Mouse (Mus musculus) stomach, embryonic 15.5 days (tissue): ENCODE measurements at regions not wholly inside any gene's neighbourhood (a gene's known extent, or its start where the extent isn't known, plus 50 kb on each side); places are given as distances from the start of the nearest gene placed in this dataset.
A peak's percentile ranks its signal among the peaks of the same experiment; 100 is the strongest.
"Not testable (repeated sequence)": the region's sequence is repeated elsewhere in the genome, so short reads cannot be mapped to it uniquely, and the experiment has no call there.

ENCODE experiments used
- ATAC-seq: fragments of 200-750 bp; cut with Nextera tagmentation; 2 replicates; pipeline ENCODE4 v1.8.0; 2017; ENCODE audit warnings: low read depth, moderate number of reproducible peaks, moderate TSS enrichment; ENCODE audit not compliant: insufficient read depth, low FRiP score
- H3K27ac ChIP-seq: fragments of 300-500 bp; sonication (generic); 2 replicates; pipeline ENCODE4 v1.5.1; 2015; ENCODE audit warnings: mild to moderate bottlenecking, inconsistent platforms
- H3K27me3 ChIP-seq: fragments of 300-500 bp; sonication (generic); replicated peaks from 2 replicates; pipeline ENCODE4 v1.6.1; 2015; ENCODE audit warnings: inconsistent platforms
- H3K36me3 ChIP-seq: fragments of 300-500 bp; sonication (generic); 2 replicates; pipeline ENCODE4 v1.6.1; 2015; ENCODE audit warnings: inconsistent platforms
- H3K4me1 ChIP-seq: fragments of 300-500 bp; sonication (generic); 2 replicates; pipeline ENCODE4 v1.6.1; 2015; ENCODE audit warnings: inconsistent platforms
- H3K4me2 ChIP-seq: fragments of 300-500 bp; sonication (generic); 2 replicates; pipeline ENCODE4 v1.6.1; 2015; ENCODE audit warnings: mild to moderate bottlenecking, inconsistent platforms
- H3K4me3 ChIP-seq: fragments of 300-500 bp; sonication (generic); replicated peaks from 2 replicates; pipeline ENCODE4 v1.5.1; 2015; ENCODE audit warnings: inconsistent platforms
- H3K9ac ChIP-seq: fragments of 300-500 bp; sonication (generic); 2 replicates; pipeline ENCODE4 v1.6.1; 2015; ENCODE audit warnings: inconsistent platforms
- H3K9me3 ChIP-seq: fragments of 300-500 bp; sonication (generic); 2 replicates; pipeline ENCODE4 v1.6.1; 2016; ENCODE audit warnings: inconsistent platforms
- WGBS: fragments of 180-500 bp; shearing (Covaris S2); methylation state at CpG from one replicate; pipeline ENCODE4 v1.1.7; 2015; 5-methylcytosine and 5-hydroxymethylcytosine counted together

DNA sequence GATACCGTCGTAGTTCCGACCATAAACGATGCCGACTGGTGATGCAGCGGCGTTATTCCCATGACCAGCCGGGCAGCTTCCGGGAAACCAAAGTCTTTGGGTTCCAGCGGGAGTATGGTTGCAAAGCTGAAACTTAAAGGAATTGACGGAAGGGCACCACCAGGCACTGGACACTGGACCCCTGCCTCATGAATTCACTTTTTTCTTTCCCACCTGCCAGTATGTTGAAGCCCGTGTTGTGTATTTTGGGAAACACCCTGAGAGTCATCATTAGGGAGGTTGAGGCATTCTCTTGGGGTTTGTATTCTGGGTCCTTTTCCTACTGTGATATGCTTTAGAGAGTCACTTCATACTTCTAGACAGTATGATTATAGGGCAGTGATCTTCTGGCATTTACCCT, 197.9 kb downstream of the Samd9l start:
- not testable (repeated sequence) for H3K27me3 ChIP-seq, ATAC-seq, H3K36me3 ChIP-seq, H3K4me3 ChIP-seq, H3K9me3 ChIP-seq, H3K4me1 ChIP-seq, H3K9ac ChIP-seq, H3K27ac ChIP-seq, H3K4me2 ChIP-seq
- 43% methylated on average over 12 of the region's 12 CpGs for WGBS

DNA sequence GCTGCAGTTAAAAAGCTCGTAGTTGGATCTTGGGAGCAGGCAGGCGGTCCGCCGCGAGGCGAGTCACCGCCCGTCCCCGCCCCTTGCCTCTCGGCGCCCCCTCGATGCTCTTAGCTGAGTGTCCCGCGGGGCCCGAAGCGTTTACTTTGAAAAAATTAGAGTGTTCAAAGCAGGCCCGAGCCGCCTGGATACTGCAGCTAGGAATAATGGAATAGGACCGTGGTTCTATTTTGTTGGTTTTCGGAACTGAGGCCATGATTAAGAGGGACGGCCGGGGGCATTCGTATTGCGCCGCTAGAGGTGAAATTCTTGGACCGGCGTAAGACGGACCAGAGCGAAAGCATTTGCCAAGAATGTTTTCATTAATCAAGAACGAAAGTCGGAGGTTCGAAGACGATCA, 198.3 kb downstream of the Samd9l start:
- H3K36me3 ChIP-seq: no peaks in the 10 kb centered on the region
- no peak for ATAC-seq
- H3K4me3 ChIP-seq: no peak overlapping the region
- no peak overlapping the region for H3K4me2 ChIP-seq
- 61% methylated on average over 33 of the region's 33 CpGs for WGBS
- no peaks in the 10 kb centered on the region for H3K27me3 ChIP-seq
- no peak overlapping the region for H3K9ac ChIP-seq
- H3K9me3 ChIP-seq: no peaks in the 10 kb centered on the region
- no peak overlapping the region for H3K27ac ChIP-seq
- no peaks in the 10 kb centered on the region for H3K4me1 ChIP-seq

DNA sequence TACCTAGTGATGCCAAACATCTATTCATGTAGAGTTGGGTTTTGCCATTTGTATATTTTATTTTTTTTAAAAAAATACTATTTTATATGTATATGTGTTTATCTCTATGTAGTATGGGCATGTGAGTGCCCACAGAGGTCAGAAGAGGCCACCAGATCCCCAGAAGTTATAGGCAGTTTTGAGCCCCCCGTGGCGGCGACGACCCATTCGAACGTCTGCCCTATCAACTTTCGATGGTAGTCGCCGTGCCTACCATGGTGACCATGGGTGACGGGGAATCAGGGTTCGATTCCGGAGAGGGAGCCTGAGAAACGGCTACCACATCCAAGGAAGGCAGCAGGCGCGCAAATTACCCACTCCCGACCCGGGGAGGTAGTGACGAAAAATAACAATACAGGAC, 198.8 kb downstream of the Samd9l start:
- not testable (repeated sequence) for H3K27ac ChIP-seq, H3K36me3 ChIP-seq, H3K4me2 ChIP-seq, H3K4me3 ChIP-seq, H3K9me3 ChIP-seq, H3K9ac ChIP-seq, ATAC-seq, H3K4me1 ChIP-seq, H3K27me3 ChIP-seq
- 81% methylated on average over 18 of the region's 18 CpGs for WGBS

DNA sequence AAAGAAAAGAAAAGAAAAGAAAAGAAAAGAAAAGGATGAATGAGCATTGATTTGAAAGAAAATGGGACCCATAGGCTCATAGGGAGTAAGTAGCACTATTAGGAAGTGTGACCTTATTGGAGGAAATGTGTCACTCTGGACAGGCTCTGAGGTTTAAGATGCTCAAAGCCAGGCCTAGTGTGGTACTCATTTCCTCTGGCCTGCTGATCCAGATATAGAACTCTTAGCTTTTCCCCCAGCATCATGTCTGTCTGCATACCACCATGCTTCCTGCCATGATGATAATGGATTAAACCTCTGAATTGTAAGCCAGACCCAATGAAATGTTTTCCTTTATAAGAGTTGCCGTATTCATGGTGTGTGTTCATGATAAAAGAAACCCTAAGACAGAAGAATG, 206.9 kb downstream of the Samd9l start:
- H3K4me3 ChIP-seq, H3K9ac ChIP-seq, H3K4me1 ChIP-seq, ATAC-seq, H3K36me3 ChIP-seq, H3K27me3 ChIP-seq, H3K27ac ChIP-seq, H3K4me2 ChIP-seq, H3K9me3 ChIP-seq: not testable (repeated sequence)
- WGBS: 70% methylated on average over 1 of the region's 1 CpGs

DNA sequence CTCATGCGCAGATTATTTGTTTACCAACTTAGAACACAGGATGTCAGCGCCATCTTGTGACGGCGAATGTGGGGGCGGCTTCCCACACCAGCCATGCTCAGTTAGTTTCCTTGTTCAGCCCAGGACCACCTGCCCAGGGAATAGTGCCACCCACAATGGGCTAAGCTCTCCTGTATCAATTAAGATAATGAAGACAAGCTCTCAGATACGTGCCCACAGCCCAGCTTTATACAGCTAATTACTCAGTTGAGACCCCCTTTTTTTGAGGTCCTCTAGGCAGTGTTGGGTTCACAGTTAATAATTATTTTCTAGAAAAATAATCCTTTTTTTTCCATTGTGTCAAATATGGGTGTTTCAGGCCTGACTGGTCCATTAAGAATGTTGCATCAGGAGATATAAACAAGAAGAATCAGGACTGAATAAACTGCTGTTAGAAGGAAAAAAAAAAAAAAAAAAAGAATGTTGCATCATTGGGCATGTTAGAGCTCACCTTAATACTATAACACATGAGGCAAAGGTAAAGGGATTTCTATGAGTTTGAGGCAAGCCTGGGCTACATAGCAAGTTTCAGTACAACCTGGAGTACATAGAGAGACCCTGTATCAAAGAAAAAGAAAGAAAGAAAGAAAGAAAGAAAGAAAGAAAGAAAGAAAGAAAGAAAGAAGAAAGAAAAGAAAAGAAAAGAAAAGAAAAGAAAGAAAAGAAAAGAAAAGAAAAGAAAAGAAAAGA, 207.5 kb downstream of the Samd9l start:
- H3K4me3 ChIP-seq, H3K27me3 ChIP-seq, H3K36me3 ChIP-seq, H3K4me1 ChIP-seq, H3K27ac ChIP-seq, H3K9me3 ChIP-seq, H3K4me2 ChIP-seq, H3K9ac ChIP-seq: not testable (repeated sequence)
- 89% methylated on average over 6 of the region's 6 CpGs for WGBS
- peak; percentile 58; the same call in 1 of the 2 replicates for ATAC-seq

DNA sequence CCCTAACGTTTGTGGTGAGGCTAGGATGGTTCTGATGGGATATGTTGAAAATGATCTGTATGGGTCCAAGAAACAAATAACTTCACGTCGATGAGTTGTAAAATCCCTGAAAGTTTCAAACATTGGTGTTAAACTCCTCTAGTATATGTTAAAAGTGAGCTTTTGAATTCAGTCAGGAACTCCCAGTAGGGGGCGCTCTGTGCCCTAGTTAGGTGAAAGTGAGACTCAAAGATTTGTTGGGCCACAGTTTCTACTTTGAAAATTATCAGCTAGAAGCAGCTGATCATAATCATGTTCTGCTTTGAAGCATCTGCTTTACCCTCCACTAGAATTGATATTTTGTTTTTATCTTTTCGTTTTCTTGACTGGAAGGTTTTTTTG, 215.6 kb downstream of the Samd9l start:
- H3K27me3 ChIP-seq: 0 out of 2 replicates have a peak, but pooled peaks cover 4% of the 10 kb centered on the region
- no peaks in the 10 kb centered on the region for H3K36me3 ChIP-seq
- no peaks in the 10 kb centered on the region for H3K9me3 ChIP-seq
- WGBS: 38% methylated on average over 5 of the region's 5 CpGs
- H3K4me2 ChIP-seq: no peak overlapping the region
- no peak overlapping the region for H3K9ac ChIP-seq
- no peak overlapping the region for H3K4me3 ChIP-seq
- H3K4me1 ChIP-seq: no peaks in the 10 kb centered on the region
- no peak for ATAC-seq
- no peak overlapping the region for H3K27ac ChIP-seq

DNA sequence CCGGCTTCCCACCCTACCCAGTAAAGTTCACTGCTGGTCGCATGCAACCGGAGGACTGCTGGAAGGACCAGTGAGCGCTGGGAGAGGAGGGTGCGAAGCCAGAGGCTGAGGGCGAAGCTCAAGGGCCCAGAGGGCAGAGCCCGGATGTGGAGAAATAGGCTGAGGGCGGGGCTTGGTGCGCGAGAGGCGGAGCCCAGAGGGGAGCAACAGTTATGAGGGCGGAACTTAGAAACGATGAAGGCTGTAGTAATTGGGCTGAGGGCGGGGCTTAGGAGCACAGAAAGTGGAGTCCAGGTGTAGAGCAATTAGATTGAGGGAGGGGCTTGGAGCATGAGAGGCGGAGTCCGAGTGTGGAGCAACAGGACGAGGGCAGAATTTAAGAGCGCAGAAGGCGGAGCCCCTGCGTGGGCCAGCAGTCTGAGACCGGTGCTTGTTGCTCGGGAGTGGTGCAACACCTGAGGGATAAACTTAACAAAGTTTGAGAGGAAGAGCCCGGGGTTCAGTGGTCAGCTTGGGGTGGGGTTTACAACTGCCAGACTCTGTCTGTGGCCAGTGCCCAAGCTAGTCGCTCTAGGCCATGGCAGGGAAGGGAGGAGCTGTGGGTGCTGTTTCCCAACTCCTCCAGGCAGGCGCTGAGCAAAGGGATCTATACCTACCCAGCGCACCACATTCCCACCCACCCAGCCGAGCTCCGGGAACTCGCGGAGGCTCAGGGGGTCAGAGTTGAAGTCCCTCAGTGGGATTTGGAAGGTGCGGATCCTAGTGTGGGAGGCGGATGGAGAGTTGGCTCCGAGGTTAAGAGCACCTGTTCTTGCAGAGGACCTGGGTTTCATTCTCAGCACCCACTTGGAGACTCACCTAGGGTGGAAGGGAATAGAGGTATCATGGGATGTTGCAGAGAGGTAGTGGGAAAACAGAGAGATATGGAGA, 216.2 kb downstream of the Samd9l start:
- Histone ChIP-seq H3K4me2 (peak overlapping the region; percentile 37), H3K27me3 (0 out of 2 replicates have a peak, but pooled peaks cover 4% of the 10 kb centered on the region), H3K9me3 (no peaks in the 10 kb centered on the region), H3K27ac (no peak overlapping the region), H3K9ac (no peak overlapping the region), H3K4me1 (no peaks in the 10 kb centered on the region), H3K36me3 (no peaks in the 10 kb centered on the region), H3K4me3 (peak overlapping the region; percentile 16)
- ATAC-seq: peak; percentile 88
- 41% methylated on average over 33 of the region's 33 CpGs for WGBS

DNA sequence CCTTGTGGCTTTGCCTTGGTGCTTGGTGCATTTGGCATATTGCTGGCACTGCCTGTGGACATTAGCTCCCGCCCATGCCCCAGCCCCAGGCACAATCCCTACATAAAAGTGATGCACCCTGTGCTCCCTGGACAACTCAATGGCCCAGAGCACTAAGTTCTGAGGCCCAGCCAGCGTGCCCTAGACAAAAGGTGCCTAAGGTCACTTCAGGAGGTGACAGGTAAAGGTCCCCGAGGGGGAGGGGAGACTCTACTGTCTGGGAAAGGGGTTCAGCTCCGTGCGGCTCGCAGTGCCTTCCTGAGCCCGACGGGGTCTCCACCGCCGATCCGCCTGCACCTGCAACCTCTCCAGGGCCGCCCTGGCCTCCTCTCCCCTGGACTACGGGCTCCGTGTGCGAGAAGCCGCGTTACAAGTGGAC, 216.9 kb downstream of the Samd9l start:
- H3K9ac ChIP-seq, H3K4me1 ChIP-seq, H3K9me3 ChIP-seq, H3K36me3 ChIP-seq, H3K27me3 ChIP-seq, H3K27ac ChIP-seq: not testable (repeated sequence)
- peak overlapping the region; percentile 16 for H3K4me3 ChIP-seq
- H3K4me2 ChIP-seq: peak overlapping the region; percentile 37
- peak; percentile 14; the same call in 1 of the 2 replicates for ATAC-seq
- WGBS: 29% methylated on average over 17 of the region's 17 CpGs

DNA sequence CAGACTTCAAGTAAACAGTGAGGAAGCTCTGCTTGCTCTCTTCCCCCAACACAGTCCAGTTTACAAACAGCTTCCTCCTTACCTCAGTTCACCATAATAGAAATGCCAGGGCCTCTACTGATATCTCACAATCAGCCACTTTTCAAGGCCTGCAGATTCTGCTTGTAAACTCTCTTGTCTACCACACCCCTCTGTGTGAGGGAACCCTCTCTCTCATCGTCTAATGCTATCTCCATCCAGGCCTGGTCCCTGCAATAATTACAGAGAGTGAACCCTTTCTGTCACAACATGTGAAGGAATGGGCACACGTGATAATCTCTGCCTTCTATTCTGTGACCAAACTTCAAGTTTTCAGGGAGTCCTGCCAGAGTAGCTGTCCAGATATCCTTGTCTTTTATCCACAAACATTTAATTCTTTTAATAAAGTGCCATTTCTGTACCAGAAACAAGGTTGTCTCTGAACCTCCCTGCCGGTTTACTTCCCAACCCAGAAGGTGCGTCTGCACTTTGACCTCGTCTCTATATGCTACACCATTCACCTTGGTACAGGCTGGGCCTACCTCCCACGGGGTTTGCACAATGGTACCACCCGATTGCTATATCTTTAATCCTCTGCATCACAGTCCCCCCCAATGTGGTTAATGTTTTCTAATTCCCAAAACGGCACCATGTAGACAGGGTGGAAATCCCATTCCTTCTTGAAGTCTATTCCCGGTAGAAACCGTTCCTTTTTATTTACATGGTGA, 219.6 kb downstream of the Samd9l start:
- not testable (repeated sequence) for H3K4me3 ChIP-seq, H3K4me1 ChIP-seq, ATAC-seq, H3K9me3 ChIP-seq, H3K36me3 ChIP-seq, H3K4me2 ChIP-seq, H3K27ac ChIP-seq, H3K9ac ChIP-seq, H3K27me3 ChIP-seq
- WGBS: 73% methylated on average over 8 of the region's 10 CpGs

DNA sequence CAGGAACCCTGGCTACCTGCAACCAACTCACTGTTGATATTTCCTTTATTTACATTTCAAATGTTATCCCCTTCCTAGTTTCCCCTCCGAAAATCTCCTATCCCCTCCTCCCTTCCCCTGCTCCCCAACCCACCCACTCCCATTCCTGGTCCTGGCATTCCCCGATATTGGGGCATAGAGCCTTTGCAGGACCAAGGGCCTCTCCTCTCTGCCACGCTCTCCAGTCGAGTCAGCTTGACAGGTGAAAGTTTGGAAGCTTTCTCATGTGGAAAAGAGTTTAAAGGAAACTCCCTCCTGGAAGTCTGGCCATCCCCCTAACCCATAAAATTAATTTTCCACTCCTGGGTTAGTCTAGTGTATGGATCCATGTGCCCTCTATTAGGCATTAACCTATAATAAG, 229.9 kb downstream of the Samd9l start:
- not testable (repeated sequence) for H3K27ac ChIP-seq, H3K36me3 ChIP-seq, H3K4me2 ChIP-seq, H3K9me3 ChIP-seq, H3K4me3 ChIP-seq, H3K9ac ChIP-seq, H3K4me1 ChIP-seq, ATAC-seq, H3K27me3 ChIP-seq
- 63% methylated on average over 4 of the region's 4 CpGs for WGBS

DNA sequence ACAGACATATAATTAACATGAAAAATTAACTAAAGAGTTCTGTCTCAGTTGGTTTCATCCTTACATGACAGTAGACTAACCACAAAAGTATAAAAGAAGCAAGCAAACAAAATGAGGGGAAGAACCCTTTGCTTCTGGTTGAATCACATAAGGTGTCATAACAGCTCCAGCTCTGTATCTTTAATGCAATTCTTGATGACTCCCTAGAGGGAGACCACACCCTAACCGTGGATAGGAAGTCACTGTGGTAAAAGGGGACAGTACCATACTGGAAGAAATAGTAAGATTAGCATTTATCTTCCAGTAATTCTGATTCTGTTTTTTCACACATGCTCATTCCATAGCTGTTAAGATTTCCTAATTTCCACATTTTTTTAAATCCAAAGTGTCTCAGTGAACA, 233.2 kb downstream of the Samd9l start:
- H3K4me3 ChIP-seq, H3K9ac ChIP-seq, ATAC-seq, H3K9me3 ChIP-seq, H3K27me3 ChIP-seq, H3K4me2 ChIP-seq, H3K27ac ChIP-seq, H3K36me3 ChIP-seq, H3K4me1 ChIP-seq: not testable (repeated sequence)
- WGBS: 33% methylated on average over 1 of the region's 1 CpGs

DNA sequence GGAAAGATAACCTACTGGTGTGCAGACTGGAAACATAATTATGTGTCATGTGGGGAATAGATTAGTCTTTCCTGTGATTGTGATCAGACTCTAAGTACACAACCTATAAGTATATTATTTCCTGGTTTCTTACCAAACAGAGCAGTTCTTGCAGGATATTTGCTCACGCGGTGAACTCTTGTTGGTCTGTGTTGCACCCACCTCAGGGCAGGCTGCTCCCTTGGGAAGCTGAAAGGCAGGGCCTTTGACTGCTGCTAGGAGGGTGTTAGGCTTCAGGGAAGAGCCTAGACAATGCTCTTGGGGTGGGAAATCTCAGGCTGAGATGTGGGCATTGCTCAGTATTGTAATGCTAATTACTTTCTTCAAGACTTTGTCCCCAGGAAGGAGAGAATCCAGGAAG, 247.5 kb downstream of the Samd9l start:
- not testable (repeated sequence) for ATAC-seq, H3K27ac ChIP-seq, H3K4me1 ChIP-seq, H3K36me3 ChIP-seq, H3K9me3 ChIP-seq, H3K4me3 ChIP-seq, H3K9ac ChIP-seq, H3K4me2 ChIP-seq, H3K27me3 ChIP-seq
- WGBS: 36% methylated on average over 2 of the region's 2 CpGs
